Mouse (Mus musculus) cerebellum, adult 11 months (tissue): ENCODE measurements around the gene Me3.
"Not testable (repeated sequence)": the region's sequence is repeated elsewhere in the genome, so short reads cannot be mapped to it uniquely, and the experiment has no call there.

Experiments
- DNase-seq: peaks from one replicate; pipeline ENCODE4 v3.0.0; 2022

The Me3 gene

DNA sequence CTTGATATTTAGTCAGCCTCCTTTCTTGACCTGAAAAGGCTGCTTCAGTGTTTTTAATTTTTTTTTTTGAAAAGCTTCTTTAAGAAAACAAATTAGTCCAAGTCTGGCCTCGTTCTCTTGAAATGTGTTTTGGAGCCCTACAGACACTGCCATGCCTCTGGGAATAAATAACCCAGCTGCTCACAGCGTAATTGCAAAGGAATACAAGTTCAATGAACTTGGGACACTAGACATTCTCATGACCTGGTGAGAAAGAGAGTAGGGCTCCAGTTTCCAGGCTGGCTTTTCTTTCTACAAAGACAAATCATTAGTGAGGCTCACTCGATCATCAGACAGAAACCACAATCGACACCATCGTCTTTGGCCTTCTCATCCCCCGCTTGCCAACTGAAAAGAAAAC, 37.3 kb downstream of the Me3 start:
- no peak for DNase-seq

DNA sequence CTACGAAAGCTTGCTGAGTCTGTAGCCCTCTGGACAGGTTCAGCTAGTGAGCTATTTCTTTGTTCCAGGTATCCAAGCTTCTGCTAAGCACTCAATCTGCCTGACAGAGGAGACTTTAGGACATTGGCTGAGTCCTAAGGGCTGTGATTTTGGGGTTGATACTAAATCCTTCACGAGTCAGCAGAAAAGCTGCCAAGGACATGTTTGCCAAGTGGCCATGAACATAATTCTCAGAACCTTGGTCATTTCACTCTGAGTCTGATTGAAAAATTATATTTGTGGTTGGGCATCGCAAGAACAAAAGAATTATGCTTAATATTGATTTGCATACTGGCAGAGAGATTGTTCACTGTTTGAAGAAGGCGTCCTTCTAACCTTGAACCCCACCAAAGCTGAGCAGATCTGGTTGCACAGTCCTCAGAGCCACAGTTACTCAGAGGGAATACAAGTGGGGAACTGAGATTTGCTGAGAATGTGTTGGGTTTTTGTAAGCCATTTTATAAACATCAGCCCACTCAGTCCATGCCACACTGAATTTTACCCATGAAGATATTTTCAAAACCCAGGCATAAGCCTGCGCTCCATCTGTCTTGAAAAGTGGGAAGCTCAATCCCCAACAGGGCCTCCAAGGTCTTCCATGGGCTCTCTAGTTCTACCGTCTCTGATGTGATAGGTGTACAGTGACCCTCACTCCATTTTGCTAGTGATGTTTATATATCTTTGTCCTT, 39.1 kb downstream of the Me3 start:
- no peak for DNase-seq

DNA sequence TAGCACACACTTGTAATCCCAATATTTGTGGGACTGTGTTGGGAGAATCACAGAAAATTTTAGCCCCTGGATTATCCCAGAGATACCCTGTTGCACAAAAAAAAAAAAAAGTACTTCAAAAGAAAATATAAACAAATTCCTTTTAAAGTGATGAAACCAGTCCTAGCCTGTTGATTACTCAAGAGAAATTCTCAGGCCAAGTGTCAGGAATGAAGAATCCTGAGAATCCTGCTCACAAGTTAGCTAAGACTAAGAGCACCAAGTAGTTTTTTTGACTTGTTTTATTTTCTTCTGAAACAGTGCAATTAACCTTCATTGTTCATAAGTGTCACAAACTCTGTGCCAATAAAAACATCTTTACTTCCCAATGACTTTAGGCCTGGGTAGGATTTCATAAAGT, 44.0 kb downstream of the Me3 start:
- DNase-seq: no peak

DNA sequence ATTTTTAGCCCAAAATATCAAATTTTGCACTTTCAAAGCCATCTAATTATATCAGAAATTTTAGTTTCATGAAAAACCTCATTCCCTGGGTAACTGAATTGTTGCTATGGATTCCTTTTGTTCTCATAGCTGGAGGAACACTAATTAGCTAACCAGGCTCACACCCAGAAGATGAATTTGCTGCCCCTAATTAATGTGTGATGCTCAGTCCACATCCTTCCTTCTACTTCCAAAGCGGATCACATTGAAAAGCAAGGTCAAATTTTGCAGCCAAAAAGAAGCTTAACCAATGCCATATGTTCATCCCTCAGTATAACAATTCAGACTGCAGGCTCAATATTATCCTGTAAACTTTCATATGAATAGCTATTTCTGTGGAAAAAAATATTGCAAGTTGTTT, 45.7 kb downstream of the Me3 start:
- no peak for DNase-seq

DNA sequence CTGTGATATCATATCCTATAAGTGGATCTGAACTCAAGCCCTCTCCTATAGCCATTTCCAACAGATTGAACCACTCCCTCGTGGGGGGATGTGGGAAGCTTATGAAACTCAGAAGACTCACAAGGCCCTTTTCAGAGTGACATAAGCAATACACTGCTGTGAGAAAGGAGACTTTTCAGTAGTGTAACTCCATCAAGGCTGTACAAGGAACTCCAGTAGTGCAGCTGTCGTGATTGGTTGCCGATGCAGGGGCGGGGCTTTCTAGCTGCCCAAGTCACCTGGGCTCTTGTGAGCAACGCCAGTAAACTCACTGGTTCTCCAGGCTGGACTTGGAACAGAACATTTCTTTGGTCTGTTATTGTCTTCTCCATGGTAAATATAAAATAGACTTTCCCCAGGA, 46.5 kb downstream of the Me3 start:
- no peak for DNase-seq

DNA sequence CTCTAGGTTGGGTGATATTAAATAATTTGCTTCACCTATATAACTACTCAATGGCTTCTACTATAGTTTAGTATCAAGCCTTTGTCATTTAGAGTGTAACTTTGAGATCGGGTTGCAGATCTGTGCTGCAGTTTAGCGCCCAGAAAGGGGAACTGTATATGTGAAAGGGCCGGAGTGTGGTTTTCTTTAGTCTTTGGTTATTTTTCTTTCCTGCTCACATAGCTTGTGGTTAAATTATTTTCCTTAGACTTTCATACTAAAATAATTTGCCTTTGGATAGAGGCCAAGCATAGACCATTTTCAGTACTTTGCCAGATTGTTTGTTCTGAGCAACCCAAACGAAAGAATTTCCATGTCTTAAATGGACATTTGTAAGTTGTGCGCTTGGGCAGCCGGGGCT, 46.9 kb downstream of the Me3 start:
- DNase-seq: no peak

DNA sequence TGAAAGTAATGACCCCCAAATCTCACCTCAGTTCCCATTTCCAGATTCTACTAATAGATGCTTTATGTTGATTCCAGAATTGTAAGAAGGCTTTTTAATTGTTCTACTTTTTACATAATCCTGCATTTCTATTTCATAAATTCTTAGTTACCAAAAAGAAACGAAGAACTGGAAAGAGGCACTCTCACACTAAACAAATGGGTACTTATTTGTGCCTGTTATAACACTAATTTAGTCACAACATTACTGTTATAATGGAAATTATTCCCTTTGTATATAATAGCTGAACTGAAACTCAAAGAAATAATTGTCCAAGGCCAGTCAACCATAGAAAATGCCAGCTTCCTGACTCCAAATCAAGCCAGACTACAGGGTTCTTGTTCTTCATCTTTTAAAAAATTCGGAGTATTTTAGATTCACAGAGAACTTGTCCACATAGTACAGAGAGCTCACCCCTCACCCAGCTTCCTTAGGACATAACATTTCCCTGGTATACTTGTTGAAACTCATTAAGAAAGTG, 47.5 kb downstream of the Me3 start:
- no peak for DNase-seq

DNA sequence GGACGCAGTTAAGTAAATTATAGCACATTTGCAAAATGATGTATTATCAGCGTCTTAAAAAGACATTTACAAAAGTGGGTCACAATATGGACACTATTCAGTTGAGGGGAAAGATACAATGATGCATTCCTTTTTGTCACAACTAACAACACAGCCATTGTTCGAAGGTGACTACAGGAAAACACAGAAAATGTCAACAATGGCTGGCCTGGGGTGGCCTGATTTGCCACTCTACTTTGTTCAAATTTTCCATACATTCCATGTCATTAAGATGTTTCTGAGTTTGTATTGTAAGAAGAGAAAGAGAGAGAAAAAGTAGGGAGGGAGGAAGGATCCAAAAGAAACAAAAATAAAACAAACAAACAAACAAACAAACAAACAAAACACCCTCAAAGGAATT, 48.7 kb downstream of the Me3 start:
- DNase-seq: no peak

DNA sequence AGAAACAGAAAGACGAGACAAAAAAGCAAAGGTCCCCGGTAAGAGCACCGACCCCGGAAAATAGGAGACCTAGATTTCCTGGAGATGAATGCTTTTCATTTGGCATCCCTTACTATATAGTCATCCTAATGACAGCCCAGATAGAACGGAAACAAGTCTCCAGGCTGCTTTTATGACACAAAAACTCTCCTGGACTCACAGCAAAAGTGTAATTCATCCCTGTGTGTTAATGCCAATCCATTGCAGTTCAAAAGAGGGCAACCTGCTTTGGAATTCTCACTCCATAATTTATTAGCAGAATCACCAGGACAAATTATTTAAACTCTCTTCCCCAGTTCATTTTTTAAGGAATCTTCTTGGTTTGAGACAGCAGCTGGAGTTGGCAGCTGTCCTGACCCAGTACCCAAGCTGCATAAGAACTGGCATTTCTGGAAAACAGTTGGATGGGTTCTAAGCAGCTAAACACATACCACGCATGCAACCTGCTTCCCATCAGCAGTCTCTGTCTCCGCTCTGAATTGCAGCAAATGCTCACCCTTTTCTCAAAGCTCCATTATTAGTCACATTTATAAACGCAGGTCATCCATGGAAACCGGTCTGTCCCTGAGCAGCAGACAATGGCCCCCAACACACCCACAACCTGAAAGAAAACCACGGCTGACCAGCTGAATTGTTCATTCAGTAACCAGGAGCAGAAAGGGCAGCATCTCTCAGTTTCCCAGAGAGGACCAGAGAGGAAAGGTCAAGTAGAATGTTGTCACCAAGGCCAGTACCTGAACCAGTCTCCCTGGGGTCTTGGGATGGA, 49.7 kb downstream of the Me3 start:
- DNase-seq: no peak

DNA sequence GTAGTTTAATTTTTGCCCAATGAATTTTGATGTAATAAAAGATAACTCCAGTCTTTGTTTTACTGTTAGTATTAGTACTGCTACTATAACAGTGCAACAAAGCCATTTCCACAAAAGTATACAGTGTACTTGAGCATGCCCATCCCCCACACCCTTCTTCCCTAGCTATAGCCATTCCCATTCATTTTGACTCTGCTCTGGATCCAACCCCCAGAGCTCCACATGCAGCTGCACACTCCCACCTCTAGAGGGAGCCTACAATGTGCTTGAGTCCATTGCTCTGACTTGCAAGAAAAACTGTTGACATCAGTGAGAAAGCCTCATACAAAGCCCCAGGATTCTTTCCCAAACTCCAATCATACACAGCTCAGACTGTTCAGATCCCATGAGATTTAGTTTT, 66.0 kb downstream of the Me3 start:
- DNase-seq: no peak

DNA sequence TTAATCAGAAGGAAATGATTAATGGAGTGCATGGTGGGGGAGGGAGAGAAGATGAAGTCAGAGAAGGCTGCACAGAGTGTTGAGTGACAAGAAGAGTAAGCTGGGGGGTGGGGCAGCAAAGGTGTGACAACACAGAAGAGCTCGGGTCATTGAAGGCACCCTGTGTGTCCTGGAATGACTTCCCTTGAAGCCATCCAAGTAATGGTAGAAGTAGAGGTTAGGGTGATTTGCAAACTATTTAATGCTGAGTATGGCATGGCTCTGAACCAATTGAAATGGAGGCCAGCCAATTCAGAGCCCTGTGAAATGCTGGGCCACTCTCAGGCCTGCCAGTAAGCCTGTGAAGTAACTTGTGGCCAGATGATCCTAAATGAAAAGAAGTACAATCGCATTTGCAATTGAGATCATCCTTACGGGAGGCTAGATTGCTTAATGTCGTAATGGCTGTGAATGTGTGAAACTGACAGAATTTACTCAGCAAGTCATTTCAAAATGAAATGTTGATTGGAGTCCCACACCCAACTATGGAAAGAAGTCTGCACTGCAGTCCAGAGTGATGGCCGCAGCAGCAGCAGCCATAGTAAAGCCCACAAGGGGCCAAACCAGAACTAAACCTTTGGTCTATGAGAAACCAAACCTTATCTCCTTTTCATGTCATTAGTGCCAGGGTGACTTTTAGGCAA, 67.6 kb downstream of the Me3 start:
- DNase-seq: peak; percentile 45

DNA sequence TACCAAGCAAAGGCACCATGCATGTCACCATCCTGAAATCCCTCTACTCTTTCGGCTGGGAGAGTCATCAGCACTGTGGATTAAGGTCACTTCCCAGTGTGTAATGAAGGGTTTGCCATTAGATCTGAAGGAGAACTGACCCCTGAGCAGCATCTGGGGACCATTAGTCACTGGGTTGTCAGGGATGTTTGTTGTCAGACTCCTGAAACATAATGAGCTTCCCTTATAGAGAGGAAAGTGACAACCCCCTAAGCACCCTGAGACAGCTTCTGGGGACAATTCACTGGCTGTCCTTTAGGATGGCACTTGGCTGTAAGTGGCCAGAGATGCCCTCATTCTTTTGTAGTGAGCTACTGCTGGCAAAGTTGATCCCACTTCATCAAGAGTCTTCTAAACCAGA, 68.3 kb downstream of the Me3 start:
- no peak for DNase-seq

DNA sequence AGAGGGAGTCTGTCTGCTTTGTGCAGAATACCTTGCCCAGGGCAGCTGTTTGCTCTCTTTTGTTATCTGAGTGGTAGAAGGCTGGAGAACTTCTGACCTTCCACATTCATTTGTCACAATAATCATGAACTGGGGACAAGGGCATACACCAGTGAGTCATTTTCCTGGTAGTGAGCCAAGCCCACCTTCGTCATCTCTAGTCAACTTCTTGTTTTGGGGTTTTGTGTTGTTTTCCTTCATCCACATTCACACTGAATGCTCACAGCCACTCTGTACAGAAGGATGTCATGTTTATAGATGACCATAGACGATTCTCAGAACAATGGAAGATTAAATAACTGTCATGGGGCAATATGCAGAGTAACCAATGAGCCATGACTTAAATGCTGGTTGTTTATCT, 78.6 kb downstream of the Me3 start:
- no peak for DNase-seq

DNA sequence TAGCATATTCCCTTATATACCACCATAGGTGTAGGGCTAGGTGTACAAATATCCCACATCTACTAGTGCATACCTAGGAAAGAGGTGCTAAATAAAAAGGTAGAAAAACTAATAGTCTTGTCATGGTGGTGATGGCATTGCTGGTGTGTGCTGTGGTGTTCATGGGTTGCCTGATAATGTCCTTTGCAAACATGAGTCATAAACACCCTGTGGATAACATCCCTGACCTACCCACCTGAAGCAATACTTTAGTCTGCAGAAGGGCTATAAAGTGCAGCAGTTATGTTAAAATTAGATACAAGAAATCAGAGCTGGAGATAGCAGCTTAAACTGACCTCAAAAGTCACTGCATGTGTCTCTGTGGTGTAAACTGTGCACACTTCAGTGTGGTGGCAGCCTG, 80.9 kb downstream of the Me3 start:
- no peak for DNase-seq

DNA sequence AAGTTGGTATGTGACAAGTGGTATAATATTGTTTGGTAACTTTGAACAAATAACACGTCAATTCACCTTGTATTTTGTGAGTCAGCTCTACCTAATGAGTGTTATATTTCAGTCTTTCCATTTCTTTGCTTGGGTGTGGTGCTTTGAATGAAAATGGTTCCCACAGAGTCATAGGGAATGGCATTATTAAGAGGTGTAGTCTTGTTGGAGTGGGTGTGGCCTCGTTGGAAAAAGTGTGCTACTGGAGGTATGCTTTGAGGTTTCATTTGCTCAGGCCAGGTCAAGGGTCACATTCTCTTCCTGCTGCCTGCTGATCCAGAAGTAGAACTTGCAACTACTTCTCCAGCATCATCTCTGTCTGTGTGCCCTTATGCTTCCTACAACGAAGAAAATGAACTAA, 84.0 kb downstream of the Me3 start:
- DNase-seq: no peak

DNA sequence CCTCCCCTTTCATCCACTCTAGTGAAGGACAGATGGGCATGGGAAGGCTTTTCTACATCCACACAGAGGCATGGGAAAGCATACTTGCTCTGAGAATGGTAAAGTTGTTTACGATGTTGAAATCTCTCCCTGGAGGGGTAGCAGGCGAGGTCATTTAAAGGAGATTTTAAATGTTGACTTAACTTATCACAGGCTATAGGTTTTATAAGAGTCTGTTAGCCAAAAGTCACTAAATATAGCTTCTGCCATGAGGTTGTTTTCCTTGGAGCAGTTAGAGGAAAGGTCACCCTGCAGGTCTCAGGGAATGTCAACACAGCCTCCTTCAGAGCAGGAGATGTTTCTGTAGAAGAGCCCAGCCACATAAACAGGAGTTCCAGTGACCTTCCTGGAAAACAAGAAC, 85.3 kb downstream of the Me3 start:
- DNase-seq: no peak

DNA sequence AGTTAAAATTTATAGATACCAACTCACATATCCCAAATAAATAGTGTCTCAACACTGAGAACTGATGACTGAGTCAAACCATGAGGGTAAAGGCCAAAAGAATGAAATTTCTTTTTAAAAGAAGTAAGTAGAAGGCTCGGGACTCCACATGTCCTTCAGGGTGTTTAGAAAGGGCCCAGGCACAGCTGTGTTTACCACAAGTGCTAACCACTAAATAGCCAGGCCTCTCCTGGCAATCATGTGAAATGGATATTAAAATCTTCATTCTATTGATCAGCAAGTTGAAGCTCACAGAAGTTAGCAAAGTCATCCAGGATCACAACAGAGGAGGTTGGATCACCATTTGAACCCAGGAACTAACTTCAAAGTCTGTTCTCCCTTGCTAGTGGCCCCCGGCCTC, 86.1 kb downstream of the Me3 start:
- no peak for DNase-seq

DNA sequence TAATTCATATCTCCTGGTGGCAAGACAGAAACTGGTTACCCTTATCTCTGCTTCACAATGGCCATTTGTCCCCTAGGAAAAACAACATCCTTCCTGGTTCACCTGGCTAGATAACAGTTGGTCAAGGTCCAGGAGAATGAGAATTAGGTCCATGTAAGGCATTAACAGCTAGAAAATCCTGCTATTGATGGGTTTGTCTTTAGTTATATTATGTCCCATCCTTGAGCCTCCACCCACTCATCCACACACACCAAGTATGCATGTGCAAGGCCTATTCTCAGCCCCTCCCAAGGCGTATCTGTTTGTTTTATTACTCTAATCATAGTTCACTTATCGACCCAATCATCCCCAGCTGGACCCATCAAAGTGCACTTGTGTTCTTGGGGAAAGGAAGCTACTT, 88.1 kb downstream of the Me3 start:
- no peak for DNase-seq

DNA sequence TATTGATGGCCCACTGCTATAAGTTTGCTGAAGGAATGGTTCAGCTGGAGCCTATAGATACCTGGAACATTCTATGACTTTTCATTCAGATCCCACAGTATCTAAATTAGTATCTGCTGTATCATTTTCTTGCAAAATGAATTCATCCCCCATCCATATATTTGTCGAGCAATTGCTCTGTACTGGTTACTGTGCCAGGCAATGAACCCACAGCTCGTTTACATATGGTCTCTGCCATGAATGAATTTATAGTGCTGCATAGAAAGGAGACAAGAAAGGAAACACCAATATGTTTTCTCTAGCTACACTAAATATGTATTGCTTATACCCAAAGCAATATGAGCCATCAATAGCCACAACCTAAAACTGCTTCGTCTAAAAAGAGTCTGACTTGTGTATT, 94.5 kb downstream of the Me3 start:
- DNase-seq: no peak

DNA sequence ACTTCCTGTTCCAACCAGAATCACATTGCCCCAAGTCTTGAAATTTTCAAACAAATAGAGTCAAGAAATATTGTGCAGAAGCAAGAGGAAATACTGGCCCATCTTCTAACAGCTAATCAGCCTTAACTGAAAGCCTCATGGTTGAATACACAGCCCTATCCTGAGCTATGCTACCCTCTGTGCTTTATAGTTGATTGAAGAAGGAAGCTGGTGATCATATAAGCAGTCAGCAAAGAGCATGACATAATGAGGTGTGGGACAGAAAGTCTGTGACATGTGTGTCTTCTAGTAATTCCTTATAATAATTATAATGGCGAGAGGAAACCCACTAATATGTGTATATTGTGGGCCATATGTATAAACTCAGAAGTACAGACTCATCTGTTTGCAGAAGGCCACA, 95.4 kb downstream of the Me3 start:
- no peak for DNase-seq

DNA sequence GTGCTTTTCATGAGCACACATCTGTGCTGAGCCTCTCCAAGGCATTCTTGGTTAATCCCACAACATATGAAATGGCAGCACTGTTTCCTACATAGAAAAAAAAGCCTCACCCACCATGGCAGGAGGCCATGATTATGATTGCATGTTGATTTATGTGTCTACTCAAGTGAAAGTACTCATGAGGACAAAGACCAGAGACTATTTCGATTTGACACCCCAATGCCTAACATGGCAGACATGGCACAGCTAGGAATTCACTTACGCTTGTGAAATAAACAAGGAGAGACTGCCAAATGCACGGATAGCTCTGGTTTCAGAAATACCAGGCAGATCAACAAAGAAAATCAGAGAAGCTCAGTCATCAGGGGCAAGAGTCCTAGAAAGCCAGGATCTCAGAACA, 96.2 kb downstream of the Me3 start:
- no peak for DNase-seq

DNA sequence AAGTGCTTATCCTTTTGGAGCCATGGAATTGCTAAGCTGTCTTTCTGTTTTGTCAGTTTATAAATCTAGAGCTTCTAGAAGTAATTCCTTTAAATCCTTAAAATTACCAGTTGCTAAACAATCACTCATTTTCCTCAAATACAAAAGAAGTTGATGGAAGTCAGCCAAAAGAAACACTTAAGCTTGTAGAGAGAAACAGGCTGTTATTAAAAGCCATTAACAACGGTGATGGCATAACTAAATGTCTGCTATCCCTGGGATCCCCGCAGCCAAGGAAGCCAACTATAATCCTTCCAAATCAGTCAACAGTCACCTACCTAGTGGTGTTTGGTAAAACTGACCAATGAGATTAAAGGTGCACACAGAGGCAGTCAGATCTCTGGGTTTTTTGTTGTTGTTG, 98.3 kb downstream of the Me3 start:
- no peak for DNase-seq

DNA sequence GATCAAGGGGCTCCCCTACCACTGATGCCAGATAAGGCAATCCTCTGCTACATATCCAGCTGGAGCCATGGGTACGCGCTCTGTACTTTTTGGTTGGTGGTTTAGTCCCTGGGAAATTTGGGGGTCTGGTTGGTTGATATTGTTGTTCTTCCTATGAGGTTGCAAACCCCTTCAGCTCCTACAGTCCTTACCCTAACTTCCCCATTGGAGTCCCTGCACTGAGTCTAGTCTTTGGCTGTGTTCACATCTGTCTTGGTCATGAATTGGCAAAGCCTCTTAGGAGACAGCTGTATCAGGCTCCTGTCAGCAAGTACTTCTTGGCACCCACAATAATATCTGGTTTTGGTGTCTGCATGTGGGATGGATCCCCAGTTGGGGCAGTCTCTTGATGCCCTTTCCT, 98.9 kb downstream of the Me3 start:
- not testable (repeated sequence) for DNase-seq

DNA sequence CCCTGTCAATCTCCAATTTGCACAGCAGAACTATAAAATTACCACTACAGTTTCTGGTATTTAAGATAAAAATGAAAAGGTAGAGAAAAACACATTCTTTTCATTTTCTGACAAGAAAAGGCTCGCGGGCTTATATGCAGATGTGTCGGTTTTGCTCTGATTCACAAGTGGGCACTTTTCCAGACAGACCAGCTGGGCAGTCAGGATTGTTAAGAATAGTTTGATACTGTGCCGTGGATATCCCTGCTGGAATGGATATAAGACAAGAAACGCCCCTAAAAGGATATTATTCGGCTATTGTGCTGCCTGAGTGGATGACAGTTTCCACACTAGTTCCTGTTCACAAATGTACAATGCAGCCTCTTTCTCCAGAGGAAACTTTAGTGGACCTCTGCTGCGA, 116.2 kb downstream of the Me3 start:
- no peak for DNase-seq
